Mouse (Mus musculus) small intestine, adult 2 months (tissue): Measurements from ENCODE around the gene Bub1.

Source experiments
- CTCF ChIP-seq: fragments of 200-500 bp; IDR thresholded peaks from 2 replicates; pipeline ENCODE4 v1.5.1; 2012; ENCODE audit warnings: low read depth, mild to moderate bottlenecking, control low read depth, inconsistent platforms, low read length, moderate library complexity, mixed read lengths; ENCODE audit not compliant: insufficient replicate concordance, insufficient read length; ENCODE audit errors: extremely low read depth
- POLR2A ChIP-seq: fragments of 200-500 bp; IDR thresholded peaks from 2 replicates; pipeline ENCODE4 v1.6.1; 2012; ENCODE audit warnings: low read depth, mild to moderate bottlenecking, control low read depth, inconsistent platforms, low read length, moderate library complexity

DNA sequence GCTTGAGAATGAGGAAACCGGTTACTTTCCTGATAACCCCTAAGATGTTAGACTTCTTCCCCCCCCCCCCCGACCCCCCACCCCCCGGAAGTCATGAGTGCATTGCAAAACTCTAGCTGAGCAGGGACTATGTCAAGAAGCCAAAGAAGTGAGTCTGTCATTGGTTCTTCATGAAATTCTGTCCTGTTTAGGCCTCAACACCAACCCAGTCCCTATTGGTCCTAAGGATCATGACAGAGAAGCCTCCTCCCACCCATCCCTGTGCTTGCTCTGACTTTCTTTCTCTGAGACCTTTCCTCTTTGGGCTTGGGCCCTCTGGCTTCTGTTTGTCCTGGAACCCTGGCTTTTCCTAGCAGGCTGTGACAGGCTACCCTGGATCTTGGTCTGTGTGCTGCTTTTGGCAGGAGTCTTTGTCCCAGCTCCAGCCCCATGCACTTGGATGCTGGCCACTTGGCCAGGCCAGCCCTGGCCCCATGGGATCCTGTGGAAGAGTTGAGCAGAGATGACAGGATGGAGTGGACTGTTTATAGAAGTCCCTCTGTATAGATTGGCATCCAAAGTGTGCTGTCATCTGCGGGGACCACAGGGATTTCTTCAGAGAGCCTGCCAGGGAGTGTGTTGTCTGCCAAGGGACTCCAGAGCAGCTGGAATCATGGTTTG is 22.8 kb upstream of the Bub1 start:
- TF ChIP-seq CTCF, result no peak
- no peak for TF ChIP-seq POLR2A
